Mouse (Mus musculus) liver, adult 2 months (tissue): Measurements from ENCODE around the gene Car11. TPM values are rescaled to one million over a fixed set of nuclear protein-coding genes. Genes with fewer than 3 reads are reported as not detected.

Experiments used
- DNase-seq: peaks from one replicate; pipeline ENCODE4 v3.0.0-alpha.2; 2011; ENCODE audit warnings: low read depth, low spot score; ENCODE audit errors: extremely low read depth
- H3K27ac ChIP-seq: fragments of 200-500 bp; replicated peaks from 2 replicates; pipeline ENCODE4 v1.5.1; 2012; ENCODE audit warnings: low read depth, mild to moderate bottlenecking, control low read depth, inconsistent platforms, low read length; ENCODE audit not compliant: insufficient read depth
- H3K27me3 ChIP-seq: fragments of 200-500 bp; 2 replicates; pipeline ENCODE4 v1.6.1; 2012; ENCODE audit warnings: mild to moderate bottlenecking, moderate library complexity, low read length, inconsistent platforms; ENCODE audit not compliant: control insufficient read depth, insufficient read depth
- H3K36me3 ChIP-seq: fragments of 200-500 bp; 2 replicates; pipeline ENCODE4 v1.6.1; 2012; ENCODE audit warnings: low read length, inconsistent platforms; ENCODE audit not compliant: control insufficient read depth, insufficient read depth
- H3K4me1 ChIP-seq: fragments of 200-500 bp; 2 replicates; pipeline ENCODE4 v1.6.1; 2011; ENCODE audit warnings: low read length; ENCODE audit not compliant: control insufficient read depth, insufficient read depth
- H3K4me3 ChIP-seq: fragments of 200-500 bp; 2 replicates; pipeline ENCODE4 v1.5.1; 2011; ENCODE audit warnings: low read depth, mild to moderate bottlenecking, control low read depth, low read length, moderate library complexity; ENCODE audit not compliant: insufficient read depth
- H3K79me2 ChIP-seq: fragments of 200-500 bp; 2 replicates; pipeline ENCODE4 v1.6.1; 2012; ENCODE audit warnings: inconsistent platforms, mild to moderate bottlenecking, low read length, moderate library complexity; ENCODE audit not compliant: control insufficient read depth, insufficient read depth
- H3K9ac ChIP-seq: fragments of 200-500 bp; 2 replicates; pipeline ENCODE4 v1.6.1; 2012; ENCODE audit warnings: low read depth, mild to moderate bottlenecking, control low read depth, inconsistent platforms, low read length
- CTCF ChIP-seq: fragments of 200-500 bp; IDR thresholded peaks from 2 replicates; pipeline ENCODE4 v1.5.1; 2011; ENCODE audit warnings: low read depth, low read length, control low read depth
- POLR2A ChIP-seq: fragments of 200-500 bp; IDR thresholded peaks from 2 replicates; pipeline ENCODE4 v1.6.1; 2011; ENCODE audit warnings: low read length, control low read depth; ENCODE audit not compliant: insufficient read depth; ENCODE audit errors: extremely low read depth
- WGBS: fragments of 180-500 bp; shearing (Covaris S2); methylation state at CpG from one replicate; pipeline ENCODE4 v1.1.7; 2018; 5-methylcytosine and 5-hydroxymethylcytosine counted together
- polyA plus RNA-seq: library from polyadenylated mRNA; depleted of rRNA; stranded (reverse); fragments of >200 nt; gene quantifications from 2 replicates; pipeline ENCODE4 v1.2.3, GENCODE M21; 2012
- total RNA-seq: library from RNA; depleted of rRNA; stranded (reverse); fragments of >200 nt; gene quantifications from 2 replicates; pipeline ENCODE4 v1.2.3, GENCODE M21; 2014

The Car11 gene
- total and polyA plus RNA-seq, 2 experiments, result 0.09 to 0.59 TPM

- Histone ChIP-seq H3K27me3 (peaks cover 7% of the 10 kb centered on the region; the same call in 1 of the 2 replicates), H3K4me1 (peaks cover 12% of the 10 kb centered on the region), H3K27ac (no peak overlapping the region), H3K9ac (no peak overlapping the region), H3K36me3 (no peaks in the 10 kb centered on the region), H3K79me2 (no peaks in the 10 kb centered on the region; the same call in 1 of the 2 replicates), H3K4me3 (no peak overlapping the region)
- no peak for DNase-seq
- 93% methylated on average over 17 of the region's 17 CpGs for WGBS
- TF ChIP-seq POLR2A (no peak), CTCF (no peak)
Observed at GRCm38 (mm10) chr7:45702809-45703520, 3.3 kb downstream of the Car11 start.

GRCm38 (mm10) chr7:45703521-45704033, 3.9 kb downstream of the Car11 start:
- H3K4me3 ChIP-seq, result no peak overlapping the region; the same call in 1 of the 2 replicates
- no peak for DNase-seq
- WGBS, result 42% methylated on average over 12 of the region's 12 CpGs
- H3K9ac ChIP-seq, result peak overlapping the region; percentile 79
- peak overlapping the region; percentile 94 for H3K27ac ChIP-seq
- no peaks in the 10 kb centered on the region; the same call in 1 of the 2 replicates for H3K79me2 ChIP-seq
- no peak for TF ChIP-seq POLR2A
- TF ChIP-seq CTCF, result no peak
- H3K4me1 ChIP-seq, result peaks cover 16% of the 10 kb centered on the region
- H3K27me3 ChIP-seq, result peaks cover 7% of the 10 kb centered on the region; the same call in 1 of the 2 replicates
- peaks cover 2% of the 10 kb centered on the region for H3K36me3 ChIP-seq

DNA sequence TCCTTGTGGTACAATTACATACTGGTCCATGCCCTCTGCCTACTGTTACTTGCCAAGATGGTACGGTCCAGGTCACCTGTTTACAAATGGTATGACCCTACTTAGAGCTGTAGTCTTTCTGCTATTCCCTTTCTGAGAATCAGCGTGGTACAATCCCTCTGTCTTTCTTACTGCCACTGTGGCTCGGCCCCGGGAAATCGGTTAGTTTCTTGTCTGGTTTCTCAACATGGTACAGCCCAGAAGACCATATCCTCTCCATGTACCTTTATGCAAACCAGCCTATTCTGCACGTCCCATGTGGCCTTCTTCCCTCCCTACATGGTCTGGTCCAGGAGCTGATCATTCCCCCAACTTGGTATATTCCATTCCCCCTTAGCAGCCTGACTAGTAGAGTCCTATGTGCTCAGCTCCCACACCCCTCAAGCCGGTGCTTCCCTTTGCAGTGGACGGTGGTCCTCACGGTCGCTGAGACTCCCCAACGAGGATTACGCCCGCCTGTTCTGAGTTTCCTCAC, 4.5 kb downstream of the Car11 start:
- peak; percentile 81 for DNase-seq
- peaks cover 7% of the 10 kb centered on the region; the same call in 1 of the 2 replicates for H3K27me3 ChIP-seq
- TF ChIP-seq CTCF (no peak), POLR2A (peak; percentile 49; the same call in 1 of the 2 replicates)
- peaks cover 6% of the 10 kb centered on the region for H3K36me3 ChIP-seq
- peak overlapping the region; percentile 94 for H3K27ac ChIP-seq
- peak overlapping the region; percentile 79 for H3K9ac ChIP-seq
- H3K4me1 ChIP-seq, result peaks cover 21% of the 10 kb centered on the region
- under 1% methylated on average over 13 of the region's 13 CpGs for WGBS
- peak overlapping the region; percentile 64 for H3K4me3 ChIP-seq
- no peaks in the 10 kb centered on the region; the same call in 1 of the 2 replicates for H3K79me2 ChIP-seq

GRCm38 (mm10) chr7:45704730-45705442, 5.2 kb downstream of the Car11 start, which contains the start of gene Dbp:
TSS of gene Dbp (plus strand) at chr7:45705088.
- H3K4me3 ChIP-seq, result peak within 1 kb of the TSS; percentile 81
- no peaks in the 10 kb centered on the region; the same call in 1 of the 2 replicates for H3K79me2 ChIP-seq
- peak; percentile 99 for DNase-seq
- peak within 1 kb of the TSS; percentile 96 for H3K27ac ChIP-seq
- WGBS, result under 1% methylated on average over 36 of the region's 36 CpGs
- peaks cover 3% of the 10 kb centered on the region; the same call in 1 of the 2 replicates for H3K27me3 ChIP-seq
- H3K4me1 ChIP-seq, result peaks cover 24% of the 10 kb centered on the region
- TF ChIP-seq CTCF, result no peak
- TF ChIP-seq POLR2A, result peak; percentile 87
- H3K9ac ChIP-seq, result peak within 1 kb of the TSS; percentile 98
- peaks cover 9% of the 10 kb centered on the region for H3K36me3 ChIP-seq

DNA sequence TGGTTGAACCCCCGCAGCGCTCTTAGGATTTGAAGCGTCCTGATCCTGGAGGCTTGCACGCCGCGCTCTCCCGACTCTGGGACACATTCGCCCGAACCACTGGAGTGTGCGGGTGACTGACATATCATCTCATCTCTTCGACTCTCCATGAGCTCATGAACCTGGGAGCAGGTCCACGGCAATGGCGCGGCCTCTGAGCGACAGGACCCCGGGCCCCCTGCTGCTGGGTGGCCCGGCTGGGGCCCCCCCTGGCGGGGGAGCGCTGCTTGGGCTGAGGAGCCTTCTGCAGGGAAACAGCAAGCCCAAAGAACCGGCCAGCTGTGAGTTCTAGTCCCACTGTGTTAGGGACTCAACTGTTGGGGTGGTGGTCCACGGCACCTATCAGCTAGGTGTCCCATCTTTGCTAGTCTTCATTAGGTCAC, 5.8 kb downstream of the Car11 start:
- Histone ChIP-seq H3K27me3 (no peaks in the 10 kb centered on the region), H3K4me1 (peaks cover 20% of the 10 kb centered on the region), H3K9ac (peak overlapping the region; percentile 98), H3K79me2 (no peaks in the 10 kb centered on the region; the same call in 1 of the 2 replicates), H3K36me3 (peaks cover 11% of the 10 kb centered on the region), H3K4me3 (peak overlapping the region; percentile 81), H3K27ac (peak overlapping the region; percentile 96)
- no peak for DNase-seq
- TF ChIP-seq CTCF, result no peak
- no peak for TF ChIP-seq POLR2A
- under 1% methylated on average over 21 of the region's 21 CpGs for WGBS
